Mouse (Mus musculus): ENCODE data around the gene Prss36.
"Not testable (repeated sequence)": the region's sequence is repeated elsewhere in the genome, so short reads cannot be mapped to it uniquely, and the experiment has no call there.

The Prss36 gene

DNA sequence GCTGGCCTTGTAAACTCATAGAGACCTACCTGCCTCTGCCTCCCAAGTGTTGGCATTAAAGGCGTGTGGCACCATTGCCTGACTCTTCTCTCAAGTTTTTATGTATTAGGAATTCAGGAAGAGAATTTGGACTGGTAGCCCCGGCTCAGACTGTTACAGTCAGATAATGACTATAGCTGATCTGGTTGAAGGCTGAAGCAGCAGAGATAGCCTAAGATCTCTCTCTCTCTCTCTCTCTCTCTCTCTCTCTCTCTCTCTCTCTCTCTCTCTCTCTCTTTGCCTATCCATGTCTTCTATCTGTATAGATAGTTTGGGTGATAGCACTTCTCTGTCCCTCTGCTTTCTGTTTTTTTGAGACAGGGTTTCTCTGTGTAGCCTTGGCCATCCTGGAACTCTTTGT lies 44.8 kb downstream of the Prss36 start:
- DNase-seq = no peak

DNA sequence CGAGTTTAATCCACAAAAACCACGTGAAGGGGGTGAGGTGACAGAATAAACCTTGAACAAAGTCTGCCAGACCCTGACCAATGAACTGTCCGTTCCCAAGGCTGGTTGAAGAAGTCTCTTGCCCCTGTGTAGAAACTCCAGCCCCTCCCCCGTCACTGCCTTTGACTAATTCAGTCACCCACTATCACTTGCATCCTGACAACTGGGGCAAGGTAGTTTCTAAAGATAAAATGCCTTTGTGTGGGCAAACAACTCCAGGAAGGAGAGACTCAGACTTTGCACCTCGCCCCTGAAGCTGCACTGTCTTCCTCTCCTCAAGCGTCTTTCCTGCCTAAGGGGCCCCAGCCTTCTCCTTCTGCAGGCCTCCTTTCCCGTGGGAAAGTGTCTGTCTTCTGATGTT lies 46.5 kb downstream of the Prss36 start:
- no peak for DNase-seq

DNA sequence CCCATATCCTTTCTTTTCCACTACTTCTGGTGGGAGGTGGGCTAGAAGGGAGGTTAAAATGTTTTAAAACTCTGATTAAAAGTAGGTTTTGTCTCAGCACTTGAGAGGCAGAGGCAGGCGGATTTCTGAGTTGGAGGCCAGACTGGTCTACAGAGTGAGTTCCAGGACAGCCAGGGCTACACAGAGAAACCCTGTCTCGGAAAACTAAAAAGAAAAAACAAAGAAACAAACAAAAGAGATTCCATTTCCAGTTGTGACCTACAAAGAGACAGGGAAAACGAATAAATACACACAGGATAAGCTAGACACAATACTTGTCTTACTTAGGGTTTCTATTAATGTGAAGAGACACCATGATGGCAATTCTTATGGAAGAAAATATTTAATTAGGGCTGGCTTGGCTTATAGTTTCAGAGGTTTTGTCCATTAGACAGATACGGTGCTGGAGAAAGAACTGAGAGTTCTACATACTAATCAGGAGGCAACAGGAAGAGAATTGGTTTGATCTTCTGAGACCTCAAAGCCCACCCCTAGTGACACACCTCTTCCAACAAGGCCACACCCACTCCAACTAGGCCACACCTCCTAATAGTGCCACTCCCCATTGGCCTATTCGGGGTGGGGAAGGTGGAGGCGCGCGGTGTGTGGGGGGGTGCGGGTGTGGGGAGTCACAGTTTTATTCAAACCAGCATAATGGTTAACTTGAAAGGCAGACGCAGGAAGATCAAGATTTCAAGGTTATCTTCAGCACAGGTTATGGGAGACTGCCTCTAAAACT lies 48.2 kb downstream of the Prss36 start:
- DNase-seq = no peak

DNA sequence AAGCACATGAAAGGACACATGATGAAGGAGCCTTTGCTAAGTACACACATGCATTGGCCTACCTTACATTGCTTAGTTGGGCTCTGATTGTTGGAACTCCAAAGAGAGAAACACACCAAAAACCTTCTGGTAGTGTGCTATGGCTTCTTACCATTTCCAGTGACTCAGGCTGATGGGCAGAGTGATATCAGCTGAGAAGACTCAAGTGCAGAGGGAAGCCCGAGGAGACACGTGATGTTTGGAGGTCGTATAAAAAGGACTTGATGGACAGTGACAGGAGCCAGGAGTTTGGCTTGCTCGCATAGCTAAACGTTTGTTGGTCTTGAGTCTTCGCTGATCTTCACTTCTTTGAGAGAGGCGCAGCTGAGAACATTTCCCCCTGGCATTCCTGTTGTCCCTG lies 49.0 kb downstream of the Prss36 start:
- no peak for DNase-seq

DNA sequence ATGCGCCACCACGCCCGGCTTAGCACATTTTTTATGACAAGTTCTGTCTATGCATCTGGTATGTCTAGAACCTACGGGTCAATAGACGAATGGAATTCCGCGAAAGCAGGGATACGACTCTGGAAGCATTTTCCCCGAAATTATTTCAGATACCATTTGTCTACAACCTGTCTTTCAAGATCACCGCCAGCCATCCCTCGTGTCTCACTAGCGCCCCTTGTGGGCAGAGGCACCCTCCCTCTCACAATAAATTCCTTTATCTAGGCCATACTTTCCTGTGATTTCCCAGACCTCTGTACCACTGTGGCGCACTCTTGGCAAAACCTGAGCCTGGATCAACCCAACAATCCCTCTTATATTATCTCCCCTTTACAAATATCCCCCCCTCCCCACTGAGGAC lies 50.1 kb downstream of the Prss36 start:
- peak; percentile 45 to 71 for DNase-seq

DNA sequence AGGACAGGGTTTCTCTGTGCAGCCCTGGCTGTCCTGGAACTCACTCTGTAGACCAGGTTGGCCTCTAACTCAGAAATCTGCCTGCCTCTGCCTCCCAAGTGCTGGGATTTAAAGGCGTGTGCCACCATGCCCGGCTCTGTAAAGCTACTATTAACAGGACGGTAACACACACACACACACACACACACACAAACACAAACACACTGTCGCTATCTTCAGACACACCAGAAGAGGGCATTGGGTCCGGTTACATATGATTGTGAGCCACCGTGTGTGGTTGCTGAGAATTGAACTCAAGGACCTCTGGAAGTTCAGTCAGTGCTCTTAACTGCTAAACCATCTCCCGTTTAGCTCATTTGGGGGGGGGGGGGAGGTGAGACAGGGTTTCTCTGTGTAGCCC lies 50.6 kb downstream of the Prss36 start:
- DNase-seq = not testable (repeated sequence)

DNA sequence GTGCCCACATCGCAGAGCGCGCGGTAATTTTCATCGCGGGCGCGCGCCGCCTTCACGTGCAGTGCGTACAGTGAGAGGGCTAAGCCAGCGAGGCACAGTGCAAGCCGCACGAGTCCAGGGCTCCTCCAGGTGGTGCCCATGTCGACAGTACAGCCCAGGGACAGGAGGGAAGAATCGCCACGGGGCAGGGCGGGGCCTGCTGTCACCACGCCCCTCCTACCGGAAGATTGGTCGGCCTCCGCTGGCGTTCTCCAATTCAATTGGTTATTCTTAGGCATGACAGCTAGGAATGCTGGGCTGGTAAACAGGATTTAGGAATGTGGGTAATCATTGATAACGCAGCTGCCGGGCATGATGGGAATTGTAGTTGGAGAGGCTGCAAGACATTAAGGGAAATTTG lies 51.1 kb downstream of the Prss36 start, which contains the start of the genes Gm21974 and Vkorc1:
Gene Gm21974, minus strand, starts transcription at position 13 of the 400 bp plus-strand sequence.
Gene Vkorc1, minus strand, starts transcription at position 176 of the 400 bp plus-strand sequence.
- peak; percentile 85 to 93 for DNase-seq

DNA sequence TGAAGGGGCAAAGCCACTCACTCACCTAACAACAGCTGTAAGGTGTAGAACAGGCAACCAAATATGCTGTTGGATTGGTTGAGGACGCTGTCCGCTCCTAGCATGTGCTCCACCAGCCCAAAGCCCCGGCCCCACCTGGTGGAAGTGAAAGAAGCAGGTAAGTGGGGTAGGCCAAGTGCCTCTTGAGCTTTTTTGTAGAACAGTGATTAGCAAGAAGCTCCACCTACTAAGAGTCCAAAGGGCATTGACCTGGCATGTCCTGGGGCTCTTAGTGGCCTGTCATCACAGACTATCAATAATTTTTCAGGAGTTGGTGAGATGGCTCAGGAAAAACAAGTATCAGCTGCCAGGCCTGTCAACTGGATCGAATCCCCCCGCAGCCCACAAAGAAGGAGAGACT lies 52.0 kb downstream of the Prss36 start:
- no peak for DNase-seq

DNA sequence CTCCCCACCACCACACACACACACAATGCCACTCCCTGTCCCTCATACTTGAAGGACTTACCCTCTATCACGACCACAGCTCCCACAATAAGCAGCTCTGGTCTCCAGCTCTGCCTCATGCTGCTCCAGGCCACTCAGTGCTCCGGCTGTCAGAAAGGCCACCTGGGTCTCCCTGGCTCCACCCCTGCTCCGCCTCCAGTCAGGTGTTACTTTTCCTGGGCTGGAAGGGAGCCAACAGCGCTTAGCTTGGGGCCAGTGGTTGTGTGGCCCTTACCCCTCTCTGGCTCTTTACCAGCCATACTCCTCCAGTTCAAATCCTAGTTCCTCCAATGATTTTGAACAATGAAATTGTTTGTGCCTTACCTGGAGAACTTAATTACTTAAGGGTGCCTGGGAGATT lies 55.7 kb downstream of the Prss36 start, which contains the start of gene Prss53:
Gene Prss53, minus strand, starts transcription at position 173 of the 400 bp plus-strand sequence.
- DNase-seq = no peak

DNA sequence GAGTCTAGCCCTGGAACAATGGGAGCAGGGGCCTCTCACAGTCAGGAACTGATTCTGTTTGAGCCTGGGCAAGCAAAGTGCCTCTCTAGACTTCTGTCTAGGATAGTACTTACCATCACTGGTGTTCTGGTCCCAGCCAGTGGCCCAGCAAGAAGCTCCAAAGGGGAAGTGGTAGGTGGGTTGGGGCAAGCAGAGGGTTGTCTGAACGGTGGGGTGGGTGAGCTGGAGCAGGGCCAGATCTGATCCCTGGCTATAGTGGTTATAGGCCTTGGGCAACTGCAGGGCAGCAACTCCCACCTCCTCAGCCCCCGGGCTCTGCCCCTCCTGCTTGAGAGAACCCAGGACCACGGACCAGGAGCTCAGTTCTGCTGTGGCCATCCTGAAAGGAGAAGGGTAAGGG lies 57.7 kb downstream of the Prss36 start:
- DNase-seq = no peak

DNA sequence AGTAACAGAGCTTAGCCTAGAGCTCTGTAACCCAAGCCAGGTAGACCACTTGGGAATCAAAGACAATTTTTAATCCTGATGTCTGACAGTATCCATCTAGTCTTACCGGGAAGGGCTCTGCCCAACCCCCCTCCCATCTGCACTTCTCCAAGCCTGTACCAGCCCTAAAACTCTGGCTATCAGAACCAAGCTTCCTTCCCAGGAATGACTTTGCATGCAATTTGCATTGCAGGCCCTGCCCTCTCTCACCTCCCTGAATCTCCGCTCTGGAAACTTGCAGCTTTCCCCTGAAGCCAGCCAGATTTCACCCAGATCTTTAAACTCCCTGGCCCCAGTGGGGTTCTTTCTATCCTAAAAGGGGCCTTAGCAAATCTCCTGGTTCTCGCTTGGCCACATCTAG lies 58.7 kb downstream of the Prss36 start:
- DNase-seq = no peak

DNA sequence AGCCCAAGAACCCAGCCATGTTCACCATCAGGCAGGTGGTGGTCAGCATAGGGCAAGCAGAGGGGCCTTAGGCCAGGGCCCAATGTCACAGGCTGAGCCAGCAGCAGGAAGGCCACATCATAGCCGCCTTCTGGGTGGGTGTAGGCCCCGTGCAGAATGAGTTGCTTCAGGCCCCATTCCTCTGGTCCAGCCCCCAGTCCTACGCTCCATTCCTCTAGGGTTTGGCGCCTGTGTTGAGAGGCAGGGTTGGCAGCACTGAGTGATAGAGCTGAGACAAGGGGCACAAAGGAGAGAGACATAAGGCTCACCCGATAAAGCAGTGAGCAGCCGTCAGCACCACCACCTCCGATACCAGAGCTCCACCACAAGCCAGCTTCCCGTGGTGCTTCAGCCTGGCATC lies 59.3 kb downstream of the Prss36 start:
- no peak for DNase-seq

DNA sequence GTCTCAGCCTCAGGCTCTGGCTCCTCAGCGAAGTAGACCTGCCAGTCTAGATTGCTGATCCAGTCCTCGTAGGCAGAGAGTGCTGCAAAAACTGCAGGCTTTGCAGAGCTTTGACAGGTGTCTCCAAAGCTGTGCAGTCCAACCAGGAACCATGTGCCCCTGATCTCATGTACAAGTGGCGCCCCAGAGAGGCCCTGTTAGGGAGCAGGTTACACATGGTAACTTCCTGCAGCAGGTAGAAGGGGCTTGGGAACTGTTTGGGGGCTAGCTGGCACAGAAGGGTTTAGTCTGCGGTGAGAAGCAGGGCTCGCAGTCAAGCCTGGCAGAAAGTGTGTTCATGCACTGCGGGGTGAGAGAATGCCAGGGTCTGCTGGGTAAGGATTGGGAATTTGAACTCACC lies 60.0 kb downstream of the Prss36 start:
- DNase-seq = no peak

DNA sequence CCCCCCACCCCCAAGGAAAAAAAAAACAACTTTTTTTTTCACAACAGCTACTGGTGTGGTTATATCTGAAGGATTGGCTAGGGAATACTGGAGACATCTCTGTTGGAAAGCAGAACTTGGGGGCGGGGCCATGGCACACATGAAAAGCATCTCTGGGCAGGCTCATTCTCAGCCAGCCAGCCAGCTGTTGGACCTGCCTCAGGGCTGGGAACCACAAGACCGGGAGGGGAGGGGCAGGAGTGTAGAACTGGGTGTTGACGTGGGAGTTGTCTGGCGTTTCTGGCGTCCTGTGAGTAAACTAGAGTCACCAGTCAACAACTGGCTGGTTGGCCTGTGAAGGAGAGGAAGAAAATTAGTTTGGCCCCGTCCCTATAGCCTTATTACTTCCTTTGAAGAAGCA lies 60.6 kb downstream of the Prss36 start:
- no peak for DNase-seq
